Mouse (Mus musculus): Measurements from ENCODE around the gene Spag6.

The Spag6 gene

DNA sequence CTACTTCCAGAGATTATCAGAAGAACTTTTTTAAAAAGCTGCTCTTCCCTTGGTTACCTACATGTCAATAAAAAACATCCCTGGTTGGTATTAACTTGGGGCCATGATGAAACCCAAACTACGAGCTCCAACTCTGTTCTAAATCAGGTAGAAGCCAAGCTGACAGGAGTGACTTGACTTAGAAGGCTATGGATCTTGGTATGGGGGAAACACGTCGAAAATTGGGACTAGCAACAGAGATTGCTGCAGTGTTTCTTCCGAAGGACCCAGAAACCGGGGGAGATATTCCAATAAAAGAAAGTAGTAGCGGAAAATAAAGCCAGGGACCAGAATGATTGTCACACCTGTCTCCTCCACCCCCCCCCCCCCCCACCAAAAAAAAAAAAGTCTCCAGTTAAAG lies 5.5 kb upstream of the Spag6 start:
- no peak for DNase-seq (ENCODE audit: low spot score in 2 of 2)

DNA sequence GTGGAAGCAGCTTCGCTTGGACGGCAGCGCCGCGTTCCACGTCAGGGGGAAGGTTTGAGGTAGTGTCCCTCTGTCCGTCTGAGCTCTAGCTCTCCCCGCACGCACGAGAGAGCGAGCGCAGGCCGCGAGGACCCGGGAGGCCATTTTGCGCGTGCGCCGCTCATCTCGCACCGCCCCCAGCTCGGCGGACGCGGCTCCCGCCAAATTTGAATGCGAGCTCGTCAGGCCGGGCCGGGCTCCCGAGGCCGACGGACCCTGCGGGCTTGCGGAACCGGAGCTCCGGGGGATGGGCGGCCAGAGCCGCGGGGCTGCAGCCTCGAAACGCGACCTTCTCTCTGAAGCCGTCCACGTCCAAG lies 5.1 kb upstream of the Spag6 start:
- peak in 1 of 2 experiments; percentile 45 for DNase-seq (ENCODE audit: low spot score in 2 of 2)

GRCm38 (mm10) chr2:18689064-18689921 lies 4.5 kb upstream of the Spag6 start:
- peak in 1 of 2 experiments; percentile 29 for DNase-seq (ENCODE audit: low spot score in 2 of 2)

GRCm38 (mm10) chr2:18690055-18690691 lies 3.7 kb upstream of the Spag6 start:
- no peak for DNase-seq (ENCODE audit: low spot score in 2 of 2)

- DNase-seq (ENCODE audit: low spot score in 2 of 2), result no peak
Observed at GRCm38 (mm10) chr2:18690756-18691155, 3.1 kb upstream of the Spag6 start.

DNA sequence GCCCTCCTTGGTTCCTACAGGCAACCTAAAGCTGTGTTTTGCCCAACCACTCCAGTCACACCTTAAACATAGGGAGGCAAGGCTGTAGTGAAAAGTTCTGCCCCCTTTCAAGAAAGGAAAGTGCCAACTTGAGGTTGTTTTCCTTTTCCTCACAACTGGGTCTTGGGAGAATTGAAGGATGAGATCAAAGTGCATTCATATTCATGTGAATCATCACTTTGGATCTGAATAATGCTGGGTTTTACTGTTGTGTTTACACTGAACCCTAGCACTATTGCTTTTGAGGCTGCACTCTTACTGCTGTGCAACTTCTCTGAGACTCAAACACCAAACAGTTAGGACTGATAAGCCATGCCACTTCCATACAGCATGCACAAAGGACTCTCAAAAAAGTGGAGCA lies 1.8 kb upstream of the Spag6 start:
- no peak for DNase-seq (ENCODE audit: low spot score in 2 of 2)

- DNase-seq (ENCODE audit: low spot score in 2 of 2), result no peak
Observed at GRCm38 (mm10) chr2:18692548-18692947, 1.3 kb upstream of the Spag6 start.

- no peak for DNase-seq (ENCODE audit: low spot score in 2 of 2)
Observed at GRCm38 (mm10) chr2:18693491-18693870, 351 bp upstream of the Spag6 start.

DNA sequence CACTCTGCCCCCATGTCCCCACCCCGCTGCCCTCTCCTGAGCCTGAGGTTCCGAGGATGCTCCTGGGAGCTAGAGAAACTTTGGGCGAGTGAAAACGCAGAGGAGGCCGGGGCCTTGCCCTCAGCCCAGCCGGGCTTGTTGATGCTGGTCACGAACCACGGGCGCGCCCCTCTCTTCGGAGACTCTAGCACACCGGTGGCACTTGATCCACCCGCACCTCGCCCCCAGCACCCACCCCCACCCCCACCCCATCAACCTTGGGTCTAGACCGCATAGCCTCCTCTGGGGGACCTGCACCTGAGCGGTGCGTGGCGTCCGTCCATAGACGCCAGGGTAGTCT lies 749 bp downstream of the Spag6 start:
- DNase-seq (ENCODE audit: low spot score in 2 of 2), result no peak

DNA sequence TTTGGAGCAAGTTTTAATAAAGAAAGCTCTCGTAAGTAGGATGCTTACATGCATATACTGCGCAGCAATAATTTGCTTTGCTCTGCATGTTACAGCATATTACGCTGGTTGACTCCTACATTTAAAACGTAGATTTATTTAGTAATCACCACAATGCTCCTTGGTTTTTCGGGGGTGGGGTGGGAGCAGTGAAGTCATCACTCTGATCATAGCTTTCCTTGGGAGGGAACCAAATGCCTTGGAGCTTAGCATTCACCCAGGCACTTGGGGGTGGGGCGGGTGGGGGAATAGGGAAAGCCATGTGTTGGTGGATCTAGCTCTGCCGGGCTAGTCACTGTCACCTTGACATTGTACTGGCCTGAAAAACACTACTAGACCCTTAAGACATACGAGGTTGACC lies 1.3 kb downstream of the Spag6 start:
- no peak for DNase-seq (ENCODE audit: low spot score in 2 of 2)

DNA sequence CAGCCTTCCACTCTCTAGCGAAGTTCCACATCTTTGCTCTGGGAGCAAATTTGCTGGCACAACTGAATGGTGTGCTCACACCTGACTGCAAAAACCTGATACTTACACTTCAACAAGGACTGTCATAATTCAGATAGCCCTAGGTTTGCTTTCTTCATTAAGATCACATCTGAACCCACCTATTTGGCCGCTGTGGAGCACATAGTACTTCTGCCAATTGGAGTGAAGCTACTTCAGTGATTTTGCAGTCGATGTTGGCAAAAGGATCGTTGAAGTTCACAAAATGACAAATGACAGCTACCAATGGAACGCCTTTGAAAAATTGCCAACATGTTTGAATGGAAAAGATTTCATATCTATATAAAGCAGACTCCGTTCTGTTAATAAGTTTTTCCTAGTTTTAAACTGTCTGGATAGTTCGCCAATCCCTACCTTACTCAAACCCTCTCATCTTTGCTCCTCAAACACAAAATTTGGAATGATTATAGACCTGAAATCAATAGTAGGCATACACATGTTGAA lies 1.9 kb downstream of the Spag6 start:
- no peak for DNase-seq (ENCODE audit: low spot score in 2 of 2)

- DNase-seq (ENCODE audit: low spot score in 2 of 2), result no peak
Observed at GRCm38 (mm10) chr2:18697591-18698244, 3.9 kb downstream of the Spag6 start.

GRCm38 (mm10) chr2:18698663-18699385 lies 5.0 kb downstream of the Spag6 start:
- DNase-seq (ENCODE audit: low spot score in 2 of 2), result peak in 1 of 2 experiments; percentile 11

DNA sequence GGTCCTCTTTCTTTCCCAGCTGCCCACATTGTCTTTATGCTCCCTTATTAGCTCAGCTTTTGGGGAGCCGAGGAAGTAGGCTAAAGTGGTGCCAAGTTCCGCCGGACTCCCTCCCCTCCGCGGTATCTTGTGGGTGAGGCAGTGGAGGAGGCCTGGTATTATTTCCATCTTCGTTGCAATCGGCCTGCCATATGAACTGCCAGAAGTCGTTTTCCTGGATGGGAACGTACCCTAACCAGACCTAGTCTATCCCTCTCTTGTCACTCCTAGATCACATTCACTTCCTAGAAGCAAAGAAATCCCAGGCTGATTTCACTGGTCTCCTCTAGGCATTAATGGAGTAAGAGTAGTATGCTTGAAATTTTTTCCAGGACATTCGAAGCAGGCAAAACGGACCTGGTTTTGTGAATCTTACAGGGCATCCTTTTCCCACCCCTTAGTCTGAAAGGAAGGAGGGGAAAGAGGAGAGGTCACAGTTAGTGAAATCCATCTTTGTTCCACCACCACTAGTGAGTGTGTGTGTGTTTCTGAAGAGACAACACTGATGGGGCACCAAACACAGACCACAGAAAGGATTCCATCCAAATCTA lies 5.7 kb downstream of the Spag6 start:
- no peak for DNase-seq (ENCODE audit: low spot score in 2 of 2)

GRCm38 (mm10) chr2:18710356-18710755 lies 16.5 kb downstream of the Spag6 start:
- DNase-seq (ENCODE audit: low spot score in 2 of 2), result no peak

GRCm38 (mm10) chr2:18713071-18713470 lies 19.2 kb downstream of the Spag6 start:
- no peak for DNase-seq (ENCODE audit: low spot score in 2 of 2)

DNA sequence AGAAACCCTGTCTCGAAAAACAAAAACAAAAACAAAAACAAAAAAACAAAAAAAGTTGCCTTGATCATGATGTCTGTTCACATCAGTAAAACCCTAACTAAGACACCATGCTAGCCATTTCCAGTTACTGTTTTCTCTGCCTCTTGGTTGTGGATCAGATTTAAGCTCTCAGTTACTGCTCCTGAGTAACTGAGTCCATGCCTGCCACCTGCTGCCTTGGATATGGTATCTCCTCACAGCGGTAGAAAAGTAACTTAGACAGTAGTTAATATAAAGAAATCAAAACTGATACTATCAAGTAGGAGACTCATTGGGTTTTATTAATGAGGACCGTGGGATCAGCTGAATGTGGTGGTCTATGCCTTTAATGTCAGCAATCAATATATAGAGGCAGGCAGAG lies 20.5 kb downstream of the Spag6 start:
- no peak for DNase-seq (ENCODE audit: low spot score in 2 of 2)

DNA sequence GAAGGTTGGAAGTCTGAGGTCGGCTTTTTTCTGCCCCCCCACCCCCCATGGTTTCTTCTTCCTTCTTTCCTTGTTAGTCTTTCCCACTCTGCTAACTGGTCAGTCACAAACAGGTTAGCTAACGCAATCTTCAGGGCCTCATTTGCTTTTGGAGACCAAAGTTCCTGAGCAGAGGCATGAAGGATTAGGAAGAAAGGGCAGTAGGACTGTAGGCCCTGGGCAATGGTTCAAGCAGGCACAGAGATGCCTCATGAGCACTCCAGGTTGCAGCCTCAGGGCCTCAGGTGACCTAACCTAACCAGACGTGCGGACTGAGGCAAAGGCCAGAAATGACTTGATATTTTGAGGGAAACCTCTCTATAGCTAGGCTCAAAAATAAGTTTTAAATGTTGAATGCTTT lies 24.7 kb downstream of the Spag6 start:
- no peak for DNase-seq (ENCODE audit: low spot score in 2 of 2)

DNA sequence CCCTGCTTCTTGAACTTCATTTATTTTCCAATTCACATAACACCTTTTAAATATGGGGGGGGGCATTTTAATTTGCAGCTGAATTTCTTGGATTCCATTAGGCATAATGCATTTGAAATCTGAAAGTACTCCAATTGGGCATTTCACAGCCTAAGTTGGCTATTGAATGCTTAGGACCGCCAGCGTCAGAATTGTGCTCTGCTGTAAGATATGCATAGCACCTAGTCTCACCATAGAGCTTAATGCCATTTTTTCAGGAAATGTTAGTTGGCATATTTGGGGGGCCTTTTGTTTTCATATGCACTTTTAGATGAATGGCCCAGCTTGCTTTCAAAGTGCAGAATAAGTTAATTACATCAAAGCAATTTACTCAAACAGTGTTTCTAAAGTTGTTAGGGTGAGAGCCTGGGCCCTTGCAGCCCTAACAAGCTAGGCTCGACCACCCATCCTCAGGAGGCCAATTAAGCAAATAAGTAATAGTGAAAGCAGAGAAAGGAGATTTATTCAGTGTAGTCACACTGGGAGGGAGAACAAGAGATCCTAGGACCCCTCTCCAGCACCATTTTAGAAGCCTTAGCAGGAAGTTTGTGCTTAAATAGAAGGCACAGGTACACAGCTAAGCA lies 28.5 kb downstream of the Spag6 start:
- no peak for DNase-seq (ENCODE audit: low spot score in 2 of 2)

- no peak for DNase-seq (ENCODE audit: low spot score in 2 of 2)
Observed at GRCm38 (mm10) chr2:18724462-18724861, 30.6 kb downstream of the Spag6 start.

- no peak for DNase-seq (ENCODE audit: low spot score in 2 of 2)
Observed at GRCm38 (mm10) chr2:18725880-18726279, 32.0 kb downstream of the Spag6 start.

All from urinary bladder, postnatal 36 days (tissue).